Mouse (Mus musculus) bone marrow, adult 2 months (tissue): ENCODE measurements around the gene 5330417H12Rik. TPM values are rescaled to one million over a fixed set of nuclear protein-coding genes. Genes with fewer than 3 reads are reported as not detected.

ENCODE experiments used
- H3K27ac ChIP-seq: fragments of 200-500 bp; 2 replicates; pipeline ENCODE4 v1.5.1; 2012; ENCODE audit warnings: low read depth, mild to moderate bottlenecking, control low read depth, inconsistent platforms, low read length; ENCODE audit not compliant: control insufficient read depth, poor library complexity, insufficient read depth
- H3K4me1 ChIP-seq: fragments of 200-500 bp; 2 replicates; pipeline ENCODE4 v1.6.1; 2011; ENCODE audit warnings: low read length; ENCODE audit not compliant: control insufficient read depth, insufficient read depth
- H3K4me3 ChIP-seq: fragments of 200-500 bp; replicated peaks from 2 replicates; pipeline ENCODE3; 2011; ENCODE audit warnings: mild to moderate bottlenecking, low read depth, low read length, control low read depth; ENCODE audit not compliant: control insufficient read depth
- CTCF ChIP-seq: fragments of 200-500 bp; IDR thresholded peaks from 2 replicates; pipeline ENCODE4 v1.5.1; 2011; ENCODE audit warnings: low read length, control low read depth; ENCODE audit not compliant: control insufficient read depth, insufficient read depth
- POLR2A ChIP-seq: fragments of 200-500 bp; IDR thresholded peaks from 2 replicates; pipeline ENCODE4 v1.6.1; 2011; ENCODE audit warnings: low read depth, mild to moderate bottlenecking, control low read depth, low read length, borderline replicate concordance; ENCODE audit not compliant: control insufficient read depth
- WGBS: fragments of 180-500 bp; shearing (Covaris S2); methylation state at CpG from one replicate; pipeline ENCODE4 v1.1.7; 2018; 5-methylcytosine and 5-hydroxymethylcytosine counted together
- polyA plus RNA-seq: library from polyadenylated mRNA; stranded (reverse); fragments of >200 nt; gene quantifications from 2 replicates; pipeline ENCODE4 v1.2.4, GENCODE M21; 2011; ENCODE audit warnings: low replicate concordance; ENCODE audit not compliant: missing spikeins, insufficient read depth, insufficient read length

The 5330417H12Rik gene
- not detected in 2 replicates for polyA plus RNA-seq

- 81% methylated on average over 2 of the region's 2 CpGs for WGBS
- Histone ChIP-seq H3K27ac (no peak within 1 kb of the TSS), H3K4me3 (no peak within 1 kb of the TSS), H3K4me1 (no peaks in the 10 kb centered on the region; the same call in 1 of the 2 replicates)
- no peak for TF ChIP-seq POLR2A
- TF ChIP-seq CTCF, result no peak
These were observed at the start of gene 5330417H12Rik for GRCm38 (mm10) chr7:107625061-107625460. Gene 5330417H12Rik (minus strand): TSS chr7:107625161.

- no peak overlapping the region for H3K4me3 ChIP-seq
- H3K27ac ChIP-seq, result no peak overlapping the region
- H3K4me1 ChIP-seq, result peaks cover 2% of the 10 kb centered on the region; the same call in 1 of the 2 replicates
- 54% methylated on average over 5 of the region's 5 CpGs for WGBS
- TF ChIP-seq POLR2A (no peak), CTCF (no peak)
These were observed 43.6 kb upstream of the 5330417H12Rik start for GRCm38 (mm10) chr7:107668514-107668913.

GRCm38 (mm10) chr7:107666262-107666902, 41.4 kb upstream of the 5330417H12Rik start:
- 21% methylated on average over 13 of the region's 13 CpGs for WGBS
- no peak overlapping the region; the same call in 1 of the 2 replicates for H3K27ac ChIP-seq
- H3K4me3 ChIP-seq, result no peak overlapping the region
- TF ChIP-seq POLR2A (no peak), CTCF (no peak)
- H3K4me1 ChIP-seq, result peaks cover 2% of the 10 kb centered on the region; the same call in 1 of the 2 replicates

- Histone ChIP-seq H3K4me1 (peaks cover 2% of the 10 kb centered on the region; the same call in 1 of the 2 replicates), H3K4me3 (no peak overlapping the region), H3K27ac (no peak overlapping the region; the same call in 1 of the 2 replicates)
- TF ChIP-seq CTCF, result no peak
- 14% methylated on average over 9 of the region's 9 CpGs for WGBS
These were observed 40.8 kb upstream of the 5330417H12Rik start for GRCm38 (mm10) chr7:107665586-107666261.

- Histone ChIP-seq H3K4me3 (no peak overlapping the region), H3K27ac (no peak overlapping the region), H3K4me1 (peaks cover 2% of the 10 kb centered on the region; the same call in 1 of the 2 replicates)
- TF ChIP-seq POLR2A (no peak), CTCF (no peak)
- WGBS, result 24% methylated on average over 4 of the region's 4 CpGs
These were observed 40.2 kb upstream of the 5330417H12Rik start for GRCm38 (mm10) chr7:107665221-107665585.

- H3K4me1 ChIP-seq, result peaks cover 2% of the 10 kb centered on the region; the same call in 1 of the 2 replicates
- no peak overlapping the region for H3K27ac ChIP-seq
- TF ChIP-seq POLR2A (no peak), CTCF (no peak)
- H3K4me3 ChIP-seq, result no peak overlapping the region
- WGBS, result 37% methylated on average over 8 of the region's 8 CpGs
These were observed 39.4 kb upstream of the 5330417H12Rik start for GRCm38 (mm10) chr7:107664063-107665056.

GRCm38 (mm10) chr7:107663621-107664020, 38.7 kb upstream of the 5330417H12Rik start:
- WGBS, result 80% methylated on average over 6 of the region's 6 CpGs
- TF ChIP-seq POLR2A (no peak), CTCF (no peak)
- no peak overlapping the region for H3K27ac ChIP-seq
- H3K4me1 ChIP-seq, result peaks cover 2% of the 10 kb centered on the region; the same call in 1 of the 2 replicates
- no peak overlapping the region for H3K4me3 ChIP-seq
